Mouse (Mus musculus) E14TG2a.4 (cell line): ENCODE results near the gene Krtap2-4.

ENCODE experiments used
- CTCF ChIP-seq: conservative IDR thresholded peaks from 2 replicates; pipeline ENCODE4 v1.5.1; 2014; ENCODE audit warnings: low read length
- NANOG ChIP-seq: IDR thresholded peaks from 2 replicates; pipeline ENCODE4 v1.6.1; 2014; ENCODE audit warnings: borderline replicate concordance, low read length, mixed read lengths
- POU5F1 ChIP-seq: IDR thresholded peaks from 2 replicates; pipeline ENCODE4 v1.6.1; 2014; ENCODE audit warnings: low read length, borderline replicate concordance

DNA sequence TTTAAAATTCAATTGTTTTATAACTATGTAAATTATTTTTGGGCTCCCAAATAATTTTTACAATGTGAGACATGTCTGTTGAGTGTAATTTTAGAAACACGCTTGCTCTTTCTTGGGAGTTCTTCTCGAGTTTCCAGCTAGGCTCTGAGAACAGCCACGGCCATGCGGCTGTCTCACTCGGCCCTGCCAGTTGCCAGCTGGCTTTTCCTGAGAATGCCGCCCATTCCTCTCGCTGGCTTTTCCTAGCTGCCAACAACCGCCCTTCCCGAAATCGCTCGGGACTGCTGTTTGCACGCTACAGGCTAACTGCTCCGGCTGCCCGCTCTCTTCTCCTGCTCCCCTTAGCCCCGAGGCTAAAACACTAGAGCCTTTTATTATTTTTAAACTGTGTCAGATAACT, 31.8 kb upstream of the Krtap2-4 start:
- no peak for TF ChIP-seq CTCF
- no peak for TF ChIP-seq POU5F1
- TF ChIP-seq NANOG = no peak
